Mouse (Mus musculus) intestine, embryonic 16.5 days (tissue): ENCODE data around the gene Cux2. TPM values are rescaled to one million over a fixed set of nuclear protein-coding genes. Genes with fewer than 3 reads are reported as not detected.
A peak's percentile ranks its signal among the peaks of the same experiment; 100 is the strongest.
"Not testable (repeated sequence)": the region's sequence is repeated elsewhere in the genome, so short reads cannot be mapped to it uniquely, and the experiment has no call there.

Experiments used
- ATAC-seq: fragments of 200-750 bp; cut with Nextera tagmentation; 2 replicates; pipeline ENCODE4 v1.8.0; 2017; ENCODE audit warnings: moderate TSS enrichment, moderate library complexity
- H3K27ac ChIP-seq: fragments of 300-500 bp; sonication (generic); 2 replicates; pipeline ENCODE4 v1.5.1; 2014; ENCODE audit warnings: mild to moderate bottlenecking, low read length
- H3K27me3 ChIP-seq: fragments of 300-500 bp; sonication (generic); replicated peaks from 2 replicates; pipeline ENCODE4 v1.6.1; 2014; ENCODE audit warnings: low read length, control low read depth, mixed read lengths; ENCODE audit not compliant: control insufficient read depth, insufficient read depth
- H3K36me3 ChIP-seq: fragments of 300-500 bp; sonication (generic); 2 replicates; pipeline ENCODE4 v1.6.1; 2014; ENCODE audit warnings: low read length, control low read depth; ENCODE audit not compliant: control insufficient read depth, insufficient read depth
- H3K4me1 ChIP-seq: fragments of 300-500 bp; sonication (generic); 2 replicates; pipeline ENCODE4 v1.6.1; 2014; ENCODE audit warnings: low read length, control low read depth, mixed read lengths; ENCODE audit not compliant: control insufficient read depth, insufficient read depth
- H3K4me2 ChIP-seq: fragments of 300-500 bp; sonication (generic); 2 replicates; pipeline ENCODE4 v1.6.1; 2014; ENCODE audit warnings: low read depth, low read length, control low read depth
- H3K4me3 ChIP-seq: fragments of 300-500 bp; sonication (generic); 2 replicates; pipeline ENCODE4 v1.5.1; 2014; ENCODE audit warnings: mild to moderate bottlenecking, low read length
- H3K9ac ChIP-seq: fragments of 300-500 bp; sonication (generic); 2 replicates; pipeline ENCODE4 v1.6.1; 2014; ENCODE audit warnings: low read depth, low read length
- H3K9me3 ChIP-seq: fragments of 300-500 bp; sonication (generic); 2 replicates; pipeline ENCODE4 v1.6.1; 2016; ENCODE audit warnings: low read length, control low read depth; ENCODE audit not compliant: control insufficient read depth
- WGBS: fragments of 180-500 bp; shearing (Covaris S2); extraction: QIAGEN DNeasy Blood & Tissue Kit; methylation state at CpG from one replicate; pipeline ENCODE4 v1.1.7; 2014; 5-methylcytosine and 5-hydroxymethylcytosine counted together
- polyA plus RNA-seq: library from polyadenylated mRNA; unstranded; fragments of >200 nt; fragmentation: Nextera tagmentation; extraction: Ambion mirVana; gene quantifications from 2 replicates; pipeline ENCODE4 v1.2.1, GENCODE M21; 2015

Cux2 gene
- polyA plus RNA-seq, 1 experiment from 2014 or later: 4.8 TPM

- Histone ChIP-seq H3K27me3 (no peaks in the 10 kb centered on the region), H3K4me3 (no peak overlapping the region), H3K36me3 (peaks cover 15% of the 10 kb centered on the region), H3K27ac (peak overlapping the region; percentile 81), H3K9me3 (no peaks in the 10 kb centered on the region), H3K9ac (peak overlapping the region; percentile 62), H3K4me2 (peak overlapping the region; percentile 16; the same call in 1 of the 2 replicates), H3K4me1 (peaks cover 54% of the 10 kb centered on the region)
- ATAC-seq: peak; percentile 62
- WGBS: 64% methylated on average over 9 of the region's 9 CpGs
These were observed 196.4 kb downstream of the Cux2 start for GRCm38 (mm10) chr5:121853368-121854051.

DNA sequence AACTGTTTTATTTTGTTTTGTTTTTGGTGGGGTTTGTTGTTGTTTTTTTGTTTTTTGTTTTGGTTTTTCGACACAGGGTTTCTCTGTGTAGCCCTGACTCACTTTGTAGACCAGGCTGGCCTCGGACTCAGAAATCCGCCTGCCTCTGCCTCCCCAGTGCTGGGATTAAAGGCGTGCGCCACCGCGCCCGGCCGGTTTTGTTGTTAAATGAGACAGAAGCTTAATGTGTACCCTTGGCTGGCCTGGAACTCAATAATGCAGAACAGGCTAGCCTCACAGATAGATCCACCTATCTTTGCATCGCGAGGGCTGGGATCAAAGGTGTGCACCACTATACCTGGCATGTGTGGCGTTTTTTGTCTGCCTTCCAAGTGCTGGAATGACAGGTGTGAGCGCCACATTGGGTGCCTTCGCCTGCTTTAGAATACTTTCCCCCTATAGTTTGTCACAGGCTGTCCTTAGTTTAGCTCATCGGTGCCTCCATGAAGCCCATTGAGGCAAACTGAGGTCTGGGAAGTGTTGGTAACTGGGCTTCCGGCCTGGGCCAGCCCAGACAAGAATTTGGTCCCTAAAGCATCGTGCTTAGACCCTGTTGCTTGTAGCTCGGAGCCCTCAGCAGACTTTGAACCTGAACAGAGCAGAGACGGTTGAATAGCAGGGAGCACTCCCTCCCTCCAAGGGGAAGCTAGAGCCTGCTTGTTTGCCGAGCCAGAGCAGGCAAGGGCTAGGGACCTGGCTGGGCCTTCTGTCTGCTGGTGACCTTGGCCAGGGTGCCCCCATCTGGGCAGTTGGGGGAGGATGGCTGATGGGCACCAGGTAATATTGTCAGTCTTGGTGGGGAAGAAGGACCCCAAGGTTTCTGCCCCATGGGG is 200.2 kb downstream of the Cux2 start:
- H3K27ac ChIP-seq: peak overlapping the region; percentile 80

DNA sequence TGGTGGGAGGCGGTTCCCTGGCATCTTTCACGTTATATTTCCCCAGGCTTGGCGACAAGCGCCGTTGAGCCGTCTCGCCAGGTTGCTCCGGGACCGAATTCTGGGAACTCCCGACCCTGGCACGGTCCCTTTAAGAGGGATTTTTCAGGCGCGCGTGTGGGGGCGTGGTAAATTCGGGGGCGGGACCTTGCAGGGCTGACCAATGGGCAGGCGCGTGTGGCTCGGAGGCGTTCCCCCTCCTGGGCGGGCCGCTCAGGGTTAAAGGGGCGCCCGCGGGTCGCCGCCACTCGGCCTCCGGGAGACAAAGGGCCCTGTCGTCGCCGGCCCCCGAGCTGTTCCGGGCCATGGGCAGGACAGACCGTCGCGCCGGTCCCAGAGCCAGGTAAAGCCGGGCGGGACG is 201.2 kb downstream of the Cux2 start, which contains the start of gene Pheta1:
TSS of gene Pheta1 (plus strand) at position 242 of the 400 bp plus-strand sequence.
- no peaks in the 10 kb centered on the region for H3K27me3 ChIP-seq

More for the DNA sequence above, 200.2 kb downstream of the Cux2 start:
- WGBS: 29% methylated on average over 20 of the region's 20 CpGs
- ATAC-seq: peak; percentile 32
- Histone ChIP-seq H3K4me3 (peak overlapping the region; percentile 87), H3K36me3 (peaks cover 15% of the 10 kb centered on the region), H3K4me2 (peak overlapping the region; percentile 62), H3K9me3 (no peaks in the 10 kb centered on the region), H3K4me1 (peaks cover 41% of the 10 kb centered on the region), H3K27me3 (no peaks in the 10 kb centered on the region), H3K9ac (peak overlapping the region; percentile 91)

DNA sequence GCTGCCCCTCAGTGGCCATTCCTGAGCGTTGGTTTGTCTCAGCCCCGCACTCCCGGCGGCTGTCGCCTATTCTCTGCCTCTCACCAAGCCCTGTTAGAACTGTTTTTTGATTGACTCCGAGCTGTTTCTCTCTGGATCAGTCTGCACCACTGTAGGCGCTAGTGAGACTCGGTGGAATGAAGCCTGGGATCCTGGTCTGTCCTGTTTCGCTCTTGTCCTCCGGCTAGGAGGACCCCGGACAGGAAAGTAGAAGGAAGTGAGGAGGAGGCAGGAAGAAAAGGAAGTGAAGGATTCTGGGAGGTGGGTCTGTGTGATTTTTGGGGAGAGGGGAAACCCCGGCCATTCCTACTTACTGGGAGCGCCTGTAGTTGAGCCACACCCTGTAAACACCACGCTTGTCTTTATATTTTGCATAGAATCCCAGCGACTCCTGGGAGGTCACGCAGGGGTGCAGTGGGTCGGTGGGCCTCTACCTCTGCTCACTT is 201.8 kb downstream of the Cux2 start:
- Histone ChIP-seq H3K4me2 (peak overlapping the region; percentile 78), H3K4me3 (peak overlapping the region; percentile 87), H3K27me3 (no peaks in the 10 kb centered on the region), H3K27ac (peak overlapping the region; percentile 80), H3K9me3 (no peaks in the 10 kb centered on the region), H3K36me3 (peaks cover 8% of the 10 kb centered on the region), H3K9ac (peak overlapping the region; percentile 91), H3K4me1 (peaks cover 25% of the 10 kb centered on the region)
- peak; percentile 41 for ATAC-seq
- WGBS: under 1% methylated on average over 17 of the region's 17 CpGs

More for the DNA sequence above, 201.2 kb downstream of the Cux2 start, which contains the start of gene Pheta1:
- peak; percentile 83 for ATAC-seq
- 0% methylated on average over 41 of the region's 42 CpGs for WGBS
- peaks cover 14% of the 10 kb centered on the region for H3K36me3 ChIP-seq
- peak within 1 kb of the TSS; percentile 78 for H3K4me2 ChIP-seq
- peak within 1 kb of the TSS; percentile 87 for H3K4me3 ChIP-seq
- no peaks in the 10 kb centered on the region for H3K9me3 ChIP-seq
- peak within 1 kb of the TSS; percentile 91 for H3K9ac ChIP-seq
- H3K27ac ChIP-seq: peak within 1 kb of the TSS; percentile 80
- H3K4me1 ChIP-seq: peaks cover 31% of the 10 kb centered on the region

DNA sequence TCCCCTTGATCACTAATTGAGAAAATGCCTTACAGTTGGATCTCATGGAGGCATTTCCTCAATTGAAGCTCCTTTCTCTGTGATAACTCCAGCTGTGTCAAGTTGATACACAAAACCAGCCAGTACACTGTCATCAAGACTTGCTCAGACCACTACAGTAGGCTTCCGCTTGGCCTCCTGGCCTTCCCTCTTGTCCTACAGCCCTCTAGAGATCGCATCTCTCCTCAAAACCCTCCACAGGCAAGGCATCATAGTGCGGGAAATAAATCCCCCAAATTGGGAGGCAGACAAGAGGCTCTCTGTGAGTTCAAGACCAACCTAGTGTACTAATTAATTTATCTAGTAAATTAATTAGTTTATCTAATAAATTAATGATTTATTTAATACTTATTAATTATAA is 202.6 kb downstream of the Cux2 start:
- not testable (repeated sequence) for H3K27ac ChIP-seq, H3K9ac ChIP-seq, H3K36me3 ChIP-seq, H3K4me2 ChIP-seq, H3K9me3 ChIP-seq, ATAC-seq, H3K27me3 ChIP-seq, H3K4me3 ChIP-seq
- 87% methylated on average over 3 of the region's 3 CpGs for WGBS
- peaks cover 26% of the 10 kb centered on the region for H3K4me1 ChIP-seq

GRCm38 (mm10) chr5:121846322-121846721 is 203.6 kb downstream of the Cux2 start:
- H3K27me3 ChIP-seq: no peaks in the 10 kb centered on the region
- H3K36me3 ChIP-seq: no peaks in the 10 kb centered on the region; the same call in 1 of the 2 replicates
- no peaks in the 10 kb centered on the region for H3K9me3 ChIP-seq
- 80% methylated on average over 11 of the region's 11 CpGs for WGBS
- peaks cover 22% of the 10 kb centered on the region for H3K4me1 ChIP-seq
- no peak overlapping the region for H3K4me3 ChIP-seq
- H3K4me2 ChIP-seq: no peak overlapping the region
- no peak for ATAC-seq
- H3K27ac ChIP-seq: no peak overlapping the region
- no peak overlapping the region for H3K9ac ChIP-seq

DNA sequence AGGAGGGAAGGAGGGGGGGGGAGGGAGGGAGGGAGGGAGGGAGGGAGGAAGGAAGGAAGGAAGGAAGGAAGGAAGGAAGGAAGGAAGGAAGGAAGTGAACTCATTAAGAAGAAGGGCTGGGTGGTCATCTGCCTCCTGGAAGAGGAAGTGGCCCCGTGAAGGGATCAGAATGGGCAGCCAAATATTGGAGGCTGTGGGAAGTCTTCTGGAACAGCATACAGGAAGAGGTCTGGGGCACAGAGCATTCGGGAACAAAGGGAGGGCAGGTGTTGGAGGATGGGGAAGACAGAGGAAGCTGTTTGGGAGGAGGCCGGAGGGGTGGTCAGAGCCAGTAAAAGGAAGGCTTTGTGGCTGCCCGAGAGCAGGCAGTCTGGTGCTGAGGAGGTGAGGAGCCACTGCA is 204.5 kb downstream of the Cux2 start:
- no peak for ATAC-seq
- H3K4me3 ChIP-seq: no peak overlapping the region
- H3K4me1 ChIP-seq: peaks cover 13% of the 10 kb centered on the region
- no peaks in the 10 kb centered on the region for H3K36me3 ChIP-seq
- no peak overlapping the region for H3K27ac ChIP-seq
- H3K27me3 ChIP-seq: no peaks in the 10 kb centered on the region
- no peak overlapping the region for H3K9ac ChIP-seq
- H3K4me2 ChIP-seq: no peak overlapping the region
- 42% methylated on average over 4 of the region's 4 CpGs for WGBS
- no peaks in the 10 kb centered on the region for H3K9me3 ChIP-seq

- WGBS: 15% methylated on average over 17 of the region's 17 CpGs
- peak; percentile 45 for ATAC-seq
- H3K9ac ChIP-seq: peak overlapping the region; percentile 77
These were observed 206.6 kb downstream of the Cux2 start for GRCm38 (mm10) chr5:121843138-121843905.

More at GRCm38 (mm10) chr5:121843138-121843905, 206.6 kb downstream of the Cux2 start:
- H3K4me2 ChIP-seq: peak overlapping the region; percentile 87
- H3K27ac ChIP-seq: no peak overlapping the region
- no peaks in the 10 kb centered on the region for H3K27me3 ChIP-seq
- H3K4me1 ChIP-seq: peaks cover 12% of the 10 kb centered on the region
- no peaks in the 10 kb centered on the region for H3K9me3 ChIP-seq
- peak overlapping the region; percentile 56 for H3K4me3 ChIP-seq
- no peaks in the 10 kb centered on the region for H3K36me3 ChIP-seq
